Mouse (Mus musculus): ENCODE results near the gene Lrrc52.

The Lrrc52 gene

DNA sequence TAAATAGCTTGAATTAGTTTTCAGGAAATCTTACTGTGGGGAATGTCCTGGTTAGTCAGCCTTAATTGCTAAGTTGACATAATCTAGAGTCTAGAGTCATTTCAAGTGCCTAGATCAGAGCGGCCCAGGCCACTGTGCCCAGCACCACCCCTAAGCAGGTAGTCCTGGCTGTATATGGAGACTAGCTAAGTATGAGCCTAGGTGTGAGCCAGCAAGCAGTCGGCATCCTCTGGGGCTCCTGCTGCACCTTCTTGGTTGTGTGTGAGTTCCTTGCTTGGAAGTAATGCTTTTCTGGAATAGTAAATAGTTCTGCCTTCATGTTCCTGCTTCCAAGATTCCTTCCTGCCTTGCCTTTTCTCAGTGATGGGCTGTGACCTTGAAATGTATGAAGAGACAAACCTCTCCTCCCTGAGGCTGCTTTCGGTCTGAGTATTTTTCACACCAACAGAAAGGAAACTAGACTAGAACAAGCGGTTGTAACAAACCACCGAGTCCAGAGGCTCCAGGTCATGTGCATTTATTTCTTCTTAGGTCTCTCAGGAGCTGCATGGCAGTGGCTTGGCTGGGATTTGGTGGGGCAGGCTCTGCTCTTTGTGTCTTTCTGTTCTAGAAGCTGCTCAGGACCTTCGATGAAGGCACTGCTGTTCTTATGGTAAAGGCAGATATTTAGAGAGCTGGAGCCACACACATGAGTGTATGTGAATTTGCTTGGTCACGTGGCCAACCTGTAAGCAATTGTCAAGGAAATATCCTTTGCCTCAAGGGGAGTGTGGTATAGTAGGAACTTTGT is 30.2 kb downstream of the Lrrc52 start:
- DNase-seq (ENCODE audit: low spot score) = no peak

DNA sequence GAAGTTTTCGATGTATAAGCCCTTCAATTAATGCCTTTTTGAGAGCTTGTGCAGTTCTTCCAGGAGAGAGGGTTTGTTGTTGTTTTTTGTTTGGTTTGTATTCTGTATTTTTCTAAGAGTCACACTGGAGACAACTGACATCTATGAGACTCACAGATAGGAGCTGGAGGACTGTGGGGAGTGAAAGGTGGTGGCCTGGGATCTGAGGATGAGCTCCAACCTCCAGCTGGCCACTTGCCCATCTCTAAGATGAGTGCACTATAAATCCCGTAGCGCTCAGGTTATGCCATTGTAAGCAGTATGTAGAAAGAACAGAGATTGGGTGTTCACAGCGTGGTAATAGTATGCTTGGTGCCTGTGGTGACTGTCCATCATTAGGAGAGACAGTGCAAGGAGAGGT is 31.6 kb downstream of the Lrrc52 start:
- DNase-seq (ENCODE audit: low spot score) = no peak

DNA sequence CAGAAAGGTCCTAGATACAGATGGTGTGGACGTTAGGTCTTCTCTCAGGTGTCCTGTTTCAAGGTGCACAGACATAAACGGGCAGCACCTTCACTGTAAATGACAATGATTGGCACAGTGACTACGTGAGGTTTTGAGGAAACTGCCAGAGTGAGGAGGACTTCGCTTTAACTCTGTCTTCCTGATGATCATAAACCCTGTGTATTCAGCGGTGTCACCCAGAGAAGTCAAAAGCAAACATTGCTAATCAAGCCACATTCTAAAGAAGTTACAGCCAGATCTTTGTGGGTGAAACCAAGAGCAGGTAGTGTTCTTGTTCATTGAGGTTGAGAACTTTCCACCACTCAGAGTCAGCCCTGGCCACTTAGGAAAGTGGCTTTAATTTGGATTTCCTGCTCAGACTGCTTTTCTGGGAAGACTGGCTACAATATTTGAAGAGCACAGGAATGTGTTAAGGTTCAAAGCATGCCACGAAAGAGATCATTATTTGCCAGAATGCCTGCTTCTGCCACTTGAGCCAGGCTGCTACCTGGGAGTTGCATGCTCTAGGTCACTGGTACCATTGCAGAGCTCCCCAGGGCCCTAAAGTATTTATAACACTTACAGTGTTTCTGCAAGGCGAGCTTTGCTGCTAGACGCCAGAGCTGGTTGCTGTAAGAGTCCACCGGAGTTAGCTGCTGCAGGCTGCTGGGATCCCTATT is 35.5 kb downstream of the Lrrc52 start:
- no peak for DNase-seq (ENCODE audit: low spot score)

DNA sequence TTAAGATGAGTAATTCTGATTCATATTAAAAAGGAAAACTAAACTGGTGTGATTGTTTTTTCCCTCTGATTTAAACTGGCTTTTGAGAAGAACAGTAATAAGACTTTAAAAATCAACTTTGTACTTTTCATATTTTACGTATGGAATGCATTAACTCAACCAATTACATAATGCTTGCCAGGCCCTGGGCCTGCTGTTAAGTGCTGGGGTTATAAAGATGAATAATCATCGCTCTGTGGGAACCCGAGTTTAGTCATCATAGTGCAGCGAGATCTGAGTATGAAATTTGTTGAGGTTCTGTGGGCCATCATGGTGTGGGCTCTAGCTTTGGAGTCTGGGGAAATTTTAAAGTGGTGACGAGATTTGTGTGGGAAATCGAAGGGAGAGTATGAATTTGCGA is 39.9 kb downstream of the Lrrc52 start:
- DNase-seq (ENCODE audit: low spot score) = no peak

DNA sequence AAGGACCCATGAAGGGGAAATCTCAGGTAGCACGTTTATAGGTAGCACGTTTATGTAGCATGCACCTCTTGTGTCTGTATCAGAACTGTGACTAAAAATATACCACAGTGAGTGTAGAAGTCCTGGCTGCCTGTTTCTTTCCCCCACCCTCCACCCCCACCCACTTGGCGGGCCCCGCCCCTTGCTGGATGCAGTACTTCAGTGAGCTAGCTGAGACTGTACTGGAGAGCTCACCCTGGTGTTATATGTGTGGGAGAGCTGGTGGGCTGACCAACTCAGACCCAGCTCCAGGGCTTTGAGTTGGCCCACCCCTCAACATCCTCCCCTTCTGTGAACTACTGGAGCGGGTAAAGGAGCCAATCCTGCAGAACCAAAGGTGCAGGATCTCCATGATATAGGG is 41.0 kb downstream of the Lrrc52 start:
- no peak for DNase-seq (ENCODE audit: low spot score)

DNA sequence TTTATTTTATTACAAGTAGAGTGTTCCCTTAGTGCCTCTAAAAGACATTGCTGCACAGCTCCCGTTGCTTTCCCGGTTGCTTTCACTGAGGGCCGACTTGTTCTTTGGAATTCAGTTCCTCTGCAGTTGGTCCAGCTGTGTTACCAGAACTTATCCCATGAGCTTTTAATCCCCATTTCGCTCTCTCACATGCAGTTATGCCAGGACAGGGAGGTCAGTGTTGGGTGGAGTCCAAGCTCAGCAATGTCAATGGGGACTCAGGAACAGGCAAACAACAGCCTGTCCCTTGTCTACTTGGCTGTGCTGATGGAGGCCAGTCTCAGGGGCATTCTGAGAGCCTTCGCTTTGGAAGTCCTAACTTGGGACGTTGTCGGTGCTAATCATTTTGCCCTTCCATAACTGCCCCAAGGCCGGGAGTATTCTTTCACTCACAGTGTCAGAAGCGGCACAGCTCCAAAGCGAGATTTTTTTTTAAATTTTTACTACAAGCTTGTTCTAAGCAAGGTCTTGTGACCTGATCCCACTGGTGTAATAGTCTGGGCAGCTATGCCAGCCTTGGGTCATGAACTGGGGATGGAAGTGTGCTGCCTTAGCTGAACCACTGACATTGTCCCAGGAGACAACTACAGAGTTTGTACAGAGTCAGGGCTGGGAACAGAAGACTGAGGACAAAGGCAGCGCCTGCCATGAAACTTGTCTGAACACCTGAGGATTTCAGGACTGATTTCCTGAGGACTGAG is 43.9 kb downstream of the Lrrc52 start:
- peak; percentile 10 for DNase-seq (ENCODE audit: low spot score)

DNA sequence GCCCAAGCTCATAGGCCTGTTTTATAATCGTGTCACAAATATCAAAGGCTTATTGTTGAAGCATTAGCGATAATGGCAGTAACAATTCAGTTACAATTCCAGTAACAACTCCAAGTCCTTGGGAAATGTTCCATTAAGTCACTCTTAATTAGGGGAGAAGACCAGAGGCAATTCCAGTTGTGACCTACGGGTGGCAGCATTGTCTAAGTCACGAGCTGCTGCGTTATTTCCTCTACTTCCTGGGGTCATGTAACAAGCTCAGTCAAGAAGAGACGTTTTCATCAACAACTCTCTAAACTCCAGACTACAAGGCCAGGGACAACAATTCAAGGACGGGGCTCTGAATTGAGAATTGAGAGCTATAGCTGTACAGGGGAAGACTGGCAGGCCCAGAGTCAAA is 51.7 kb downstream of the Lrrc52 start:
- DNase-seq (ENCODE audit: low spot score) = peak; percentile 66

DNA sequence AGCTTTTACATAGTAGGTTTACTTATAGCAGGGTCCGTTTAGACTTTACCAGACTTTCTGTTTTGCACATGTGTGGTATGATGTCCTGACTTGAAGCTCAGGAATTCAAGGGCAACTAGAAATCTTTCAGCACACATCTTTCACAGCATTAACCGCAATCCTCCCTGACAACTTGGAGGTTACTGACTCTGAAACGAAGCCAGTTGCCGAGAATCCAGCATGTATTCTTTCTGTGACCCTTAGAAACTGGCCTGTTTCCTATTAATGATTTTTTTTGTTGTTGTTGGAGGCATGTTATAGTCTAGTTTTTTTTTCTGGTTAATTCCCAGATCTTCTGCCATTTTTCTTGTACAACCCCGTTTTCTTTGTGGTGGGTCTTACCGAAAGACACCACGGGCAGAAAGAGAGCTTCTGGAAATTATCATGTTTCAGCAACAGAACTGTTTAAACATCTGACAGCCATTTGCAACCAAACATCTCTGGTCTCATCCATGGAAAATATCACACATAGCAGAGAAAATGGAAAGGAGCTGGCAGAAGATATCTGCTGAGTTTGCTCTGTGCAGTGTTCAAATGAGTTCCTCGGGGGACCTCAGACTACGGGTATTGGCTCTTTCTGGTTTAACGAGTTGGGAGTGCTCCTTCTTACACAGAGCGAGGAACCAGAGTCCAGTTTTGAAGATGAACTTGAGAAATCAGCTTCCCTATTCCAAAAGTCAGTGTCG is 54.4 kb downstream of the Lrrc52 start:
- DNase-seq (ENCODE audit: low spot score) = no peak

DNA sequence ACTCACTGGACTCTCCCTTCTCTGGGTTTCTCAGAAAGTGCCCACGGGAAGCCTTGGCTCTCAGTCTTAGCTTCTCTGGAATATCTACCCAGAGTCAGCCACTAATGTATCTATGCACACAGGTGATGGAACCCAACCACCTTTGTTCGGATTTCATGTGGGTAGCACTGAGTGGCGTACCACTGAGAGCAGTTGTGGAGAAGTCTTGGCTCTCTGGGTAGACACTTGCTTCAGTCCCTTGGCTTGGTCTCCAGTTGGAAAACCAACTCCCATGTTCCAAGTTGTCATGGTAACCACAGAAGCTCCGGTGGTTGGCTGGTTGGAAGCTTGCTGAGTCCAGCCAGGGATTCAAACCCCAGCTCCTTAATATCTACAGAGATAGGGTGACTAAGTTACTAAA is 57.0 kb downstream of the Lrrc52 start:
- DNase-seq (ENCODE audit: low spot score) = no peak

DNA sequence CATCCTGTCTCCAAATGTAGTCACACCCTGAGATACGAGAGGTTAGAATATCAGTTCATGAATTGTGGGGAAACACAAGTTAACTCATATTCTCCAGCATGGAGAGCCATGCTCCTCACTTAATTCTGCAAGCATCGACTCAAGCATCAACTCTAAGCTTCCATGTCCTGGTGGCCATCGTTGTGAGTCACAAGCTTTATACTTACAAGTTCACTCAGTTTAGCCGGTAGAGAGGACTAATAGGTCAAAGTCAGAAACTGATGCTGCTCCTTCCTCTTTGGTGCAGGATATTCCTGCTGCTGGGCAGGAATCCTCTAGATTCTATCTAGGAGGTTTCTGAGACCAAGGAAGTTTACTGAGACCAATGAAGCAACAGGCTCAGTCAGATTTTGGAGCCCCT is 61.3 kb downstream of the Lrrc52 start:
- DNase-seq (ENCODE audit: low spot score) = no peak
